Mouse (Mus musculus) right cerebral cortex, postnatal 14 days (tissue): ENCODE measurements around the gene Slc39a5.

Source experiments
- DNase-seq: peaks from one replicate; pipeline ENCODE4 v3.0.0; 2022

The Slc39a5 gene

DNA sequence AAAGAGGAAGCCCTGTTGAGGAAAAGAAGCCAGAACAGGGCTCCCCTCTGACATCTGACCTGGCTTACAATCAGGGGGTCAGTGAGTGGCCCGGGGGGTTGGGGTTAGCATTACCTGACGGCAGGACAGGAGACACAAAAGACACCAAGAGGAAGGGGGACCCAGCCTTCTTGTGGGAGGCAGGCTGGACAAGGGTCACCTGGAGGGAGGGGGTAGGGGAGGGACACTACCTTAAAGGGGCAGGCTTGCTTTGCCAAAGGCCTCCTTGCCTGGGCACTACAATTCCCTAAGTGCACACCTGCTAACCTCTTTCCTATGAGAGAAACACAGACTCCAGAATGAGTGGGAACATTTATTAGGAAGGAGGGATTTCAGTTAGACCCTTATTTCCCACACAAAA is at the start of gene Slc39a5:
Gene Slc39a5, minus strand, starts transcription at position 174 of the 400 bp plus-strand sequence.
- DNase-seq, result no peak

DNA sequence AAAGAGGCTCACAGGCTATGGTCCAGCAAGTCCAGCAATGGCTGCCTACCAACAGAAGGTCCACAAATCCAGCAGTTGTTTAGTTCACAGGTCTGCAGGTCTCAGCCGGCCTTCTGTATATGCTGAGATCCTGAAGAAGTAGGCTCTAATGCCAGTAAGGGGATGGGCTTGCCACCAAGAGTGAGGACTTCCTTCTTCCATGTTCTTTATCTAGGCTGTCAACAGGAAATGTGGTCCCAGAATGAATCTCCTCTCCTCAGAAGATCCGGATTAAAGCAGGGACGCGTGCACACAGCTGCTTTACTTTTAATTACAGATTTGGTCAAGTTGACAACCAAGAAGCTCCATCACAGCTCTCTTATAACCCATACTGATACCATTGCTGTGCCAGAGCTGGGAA is 44.4 kb upstream of the Slc39a5 start:
- no peak for DNase-seq

DNA sequence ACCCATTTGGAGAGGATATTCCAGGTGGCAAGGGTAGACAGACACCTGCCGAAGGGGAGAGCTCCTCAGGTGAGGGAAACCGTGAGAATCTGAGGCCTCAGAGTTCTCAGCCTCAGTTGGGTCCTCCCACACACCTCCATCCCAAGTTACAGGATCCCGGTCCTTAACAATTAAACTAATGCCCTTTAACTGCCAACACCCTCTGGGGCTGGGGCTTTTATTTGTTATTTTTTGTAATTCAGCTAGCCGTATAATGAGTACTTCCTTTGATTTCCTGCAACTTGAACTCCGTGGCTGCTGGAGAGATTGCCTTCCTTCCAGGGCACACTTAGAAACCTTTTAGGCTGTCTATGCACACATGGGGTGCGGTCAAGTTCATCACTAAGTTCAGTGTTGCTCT is 43.3 kb upstream of the Slc39a5 start:
- DNase-seq, result no peak

DNA sequence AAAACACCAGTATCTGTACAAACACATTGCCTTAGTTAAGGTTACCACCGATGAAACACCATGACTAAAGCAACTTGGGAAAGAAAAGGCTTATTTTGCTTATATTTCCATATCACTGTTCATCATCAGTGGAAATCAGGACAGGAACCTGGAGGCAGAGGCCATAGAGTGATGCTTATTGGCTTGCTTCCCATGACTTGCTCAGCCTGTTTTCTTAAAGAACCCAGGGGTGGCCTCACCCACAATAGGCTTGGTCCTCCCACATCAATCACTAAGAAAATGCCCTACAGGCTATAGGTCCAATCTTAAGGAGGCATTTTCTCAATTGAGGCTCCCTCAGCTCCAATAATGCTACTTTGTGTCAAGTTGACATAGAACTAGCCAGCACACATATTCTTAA is 41.7 kb upstream of the Slc39a5 start:
- DNase-seq, result no peak

DNA sequence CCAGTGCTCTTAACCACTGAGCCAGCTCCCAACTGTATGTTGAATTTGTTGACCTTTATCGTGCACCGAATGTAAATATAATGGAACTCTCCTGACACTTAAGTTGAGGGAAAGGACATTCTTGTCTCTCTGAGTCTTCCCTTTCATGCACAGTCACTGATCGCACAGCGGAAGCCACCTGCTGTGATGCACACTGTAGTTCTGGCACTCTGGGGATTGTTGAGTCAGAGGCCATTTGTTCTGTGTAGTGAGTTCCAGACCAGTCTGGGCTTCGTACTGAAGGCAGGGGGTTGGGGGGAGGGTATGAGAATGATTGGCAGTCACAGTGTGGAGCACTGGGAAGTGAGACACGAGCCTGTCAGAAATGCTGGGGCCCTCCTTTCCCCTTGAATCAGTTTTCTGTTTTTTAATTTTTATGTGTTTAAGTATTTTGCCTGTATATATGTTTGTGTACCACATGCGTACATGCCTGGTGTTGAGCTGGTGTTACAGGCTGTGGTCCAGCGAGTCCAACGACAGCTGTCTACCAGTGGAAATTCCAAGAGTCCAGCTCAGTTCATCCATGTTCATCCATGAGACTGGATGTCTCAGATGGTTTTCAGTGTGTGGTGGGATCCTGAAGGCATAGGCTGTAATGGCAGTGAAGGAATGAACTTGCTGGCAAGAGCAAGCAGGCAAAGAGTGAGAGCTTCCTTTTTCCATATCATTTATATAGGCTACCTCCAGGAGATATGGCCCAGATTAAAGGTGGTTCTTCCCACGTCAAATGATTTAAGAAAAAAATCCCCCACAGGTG is 40.5 kb upstream of the Slc39a5 start:
- no peak for DNase-seq

DNA sequence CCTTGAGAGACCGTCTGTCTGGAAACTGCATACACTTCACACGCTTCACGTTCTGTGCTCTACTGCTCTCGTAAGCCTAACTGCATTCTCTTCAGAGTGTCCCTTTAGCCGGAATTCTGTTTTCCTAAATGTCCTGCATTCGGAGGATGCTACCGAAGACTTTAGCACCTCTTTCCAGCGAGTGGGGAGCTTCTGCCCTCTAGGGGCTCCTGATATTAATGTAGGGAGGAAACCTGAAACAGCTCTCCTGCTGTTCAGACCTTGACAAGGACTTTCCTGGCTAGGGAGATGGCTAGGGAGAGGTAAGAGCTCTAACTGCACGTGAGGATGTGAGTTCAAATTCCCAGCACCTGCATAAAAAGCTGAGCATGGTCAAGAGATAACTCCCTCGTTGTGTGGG is 39.4 kb upstream of the Slc39a5 start:
- no peak for DNase-seq

DNA sequence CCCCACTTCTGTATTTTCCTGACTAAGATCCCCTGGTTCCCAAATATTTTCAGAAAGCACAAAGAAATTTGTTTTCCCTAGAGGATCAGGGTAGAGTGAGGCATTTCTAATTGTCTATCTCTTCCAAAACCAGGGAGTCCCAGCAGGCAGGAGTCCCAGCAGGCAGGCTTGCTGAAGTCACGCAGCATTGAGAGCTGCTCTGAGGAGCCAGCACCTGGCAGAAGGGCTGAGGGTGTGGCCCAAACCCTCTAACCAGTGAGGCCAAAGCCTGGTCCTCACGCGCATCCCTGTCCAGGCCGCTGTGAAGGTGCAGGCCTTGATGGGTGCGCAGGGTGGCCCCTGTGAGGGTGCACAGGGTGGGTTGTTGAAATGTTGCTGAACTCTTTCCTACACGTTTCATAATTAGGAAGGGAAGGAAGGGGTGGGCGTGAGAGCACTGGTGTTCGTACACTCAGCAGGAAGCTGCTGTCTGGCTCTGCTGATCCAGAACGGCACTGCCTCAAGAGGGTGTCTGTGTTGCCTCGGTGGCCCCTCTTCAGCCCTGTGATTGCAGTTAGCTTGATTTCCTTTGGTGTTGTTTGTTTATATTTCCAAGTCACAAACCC is 37.7 kb upstream of the Slc39a5 start:
- no peak for DNase-seq

DNA sequence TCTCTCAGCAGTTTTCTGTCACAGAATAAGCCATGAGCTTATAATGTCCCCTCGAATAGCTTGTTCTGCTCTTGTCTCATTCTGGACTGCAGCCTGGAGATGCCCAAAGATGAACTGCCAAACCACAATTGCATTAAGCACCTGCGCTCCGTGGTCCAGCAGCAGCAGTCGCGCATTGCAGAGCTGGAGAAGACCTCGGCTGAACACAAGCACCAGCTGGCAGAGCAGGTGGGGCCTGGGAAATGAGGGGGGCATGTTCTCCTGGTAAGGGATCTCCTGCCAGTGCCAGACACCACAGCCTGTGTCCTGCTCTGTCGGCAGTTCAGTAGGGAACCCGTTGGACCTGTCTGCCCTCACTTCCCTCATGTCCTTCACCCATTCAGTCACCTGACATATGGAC is 35.3 kb upstream of the Slc39a5 start:
- DNase-seq, result no peak

DNA sequence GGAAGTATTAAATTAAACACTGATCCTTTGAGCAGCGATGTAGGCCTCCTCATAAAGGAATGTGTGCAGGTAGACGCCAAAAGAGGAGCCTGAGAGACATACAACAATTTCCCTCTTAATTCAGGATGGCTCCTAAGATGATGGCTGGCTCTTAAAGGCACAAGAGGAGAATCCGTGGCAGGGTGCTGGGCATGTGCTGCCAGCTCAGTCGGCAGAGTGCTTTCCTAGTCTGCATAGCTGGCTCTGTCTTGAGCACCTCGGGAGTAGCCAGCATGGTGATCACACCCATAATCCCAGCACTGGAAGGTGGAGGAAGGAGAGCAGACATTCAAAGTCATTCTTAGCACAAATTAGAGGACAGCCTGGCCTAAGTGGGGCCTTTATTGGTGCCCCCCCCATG is 34.8 kb upstream of the Slc39a5 start:
- no peak for DNase-seq

DNA sequence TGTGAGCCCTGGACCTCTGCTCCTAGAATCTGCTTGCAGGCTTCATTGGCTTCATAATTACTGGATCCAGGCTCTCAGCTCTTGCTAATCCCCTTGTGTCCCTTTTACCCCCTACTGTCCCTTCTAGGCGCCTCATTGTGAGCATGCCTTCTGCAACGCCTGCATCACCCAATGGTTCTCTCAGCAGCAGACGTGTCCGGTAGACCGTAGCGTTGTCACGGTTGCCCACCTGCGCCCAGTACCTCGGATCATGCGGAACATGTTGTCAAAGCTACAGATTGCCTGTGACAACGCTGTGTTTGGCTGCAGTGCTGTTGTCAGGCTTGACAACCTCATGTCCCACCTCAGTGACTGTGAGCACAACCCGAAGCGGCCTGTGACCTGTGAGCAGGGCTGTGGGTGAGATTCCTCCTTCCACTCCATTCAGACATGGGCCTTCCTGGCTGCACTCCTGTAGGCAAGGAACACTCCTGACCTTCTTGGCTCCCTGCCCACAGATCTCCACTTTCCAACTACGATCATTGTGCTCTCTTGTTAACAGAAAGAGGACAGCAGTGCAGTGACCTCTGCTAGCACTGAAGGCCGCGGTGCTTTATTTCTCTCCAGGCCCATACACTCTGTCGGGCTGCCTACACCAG is 34.3 kb upstream of the Slc39a5 start:
- peak; percentile 22 for DNase-seq

DNA sequence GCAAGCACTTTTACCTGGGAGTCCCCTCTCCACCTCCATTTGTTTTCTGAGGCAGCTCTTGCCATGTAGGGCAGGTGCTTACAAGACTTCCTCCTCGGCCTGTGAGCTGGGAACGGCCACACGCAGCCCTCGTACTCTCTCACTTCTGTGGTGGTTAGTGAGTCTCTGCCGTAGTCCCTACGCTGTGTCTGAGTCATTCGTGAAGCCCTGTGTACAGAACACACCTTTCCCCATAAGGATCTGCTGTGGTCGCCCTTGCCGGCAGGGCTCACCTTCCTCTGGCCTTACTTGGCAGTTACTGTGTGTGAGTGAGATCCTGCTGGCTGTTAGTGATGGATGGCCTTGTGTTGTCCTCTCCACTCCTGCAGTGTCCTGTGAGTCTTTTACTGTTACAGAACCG is 33.7 kb upstream of the Slc39a5 start:
- no peak for DNase-seq

DNA sequence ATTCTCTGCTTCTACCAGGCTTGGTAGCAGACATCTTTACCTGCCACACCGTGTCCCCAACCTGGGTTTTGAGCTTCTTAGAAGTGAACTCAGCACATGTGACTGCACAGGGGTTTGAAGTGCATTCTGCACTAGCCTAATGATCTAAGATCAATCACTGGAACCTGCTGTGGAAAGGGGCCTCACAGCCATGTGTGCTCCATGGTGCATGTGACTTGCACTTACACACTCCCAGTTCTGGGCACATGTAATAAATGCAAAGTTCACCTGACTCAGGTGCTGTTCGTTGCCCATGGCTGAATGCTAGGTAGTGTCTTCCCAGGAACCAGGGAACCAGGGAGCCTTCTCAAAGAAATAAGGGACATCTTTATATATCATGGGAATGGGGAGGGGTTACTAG is 32.4 kb upstream of the Slc39a5 start:
- DNase-seq, result no peak

DNA sequence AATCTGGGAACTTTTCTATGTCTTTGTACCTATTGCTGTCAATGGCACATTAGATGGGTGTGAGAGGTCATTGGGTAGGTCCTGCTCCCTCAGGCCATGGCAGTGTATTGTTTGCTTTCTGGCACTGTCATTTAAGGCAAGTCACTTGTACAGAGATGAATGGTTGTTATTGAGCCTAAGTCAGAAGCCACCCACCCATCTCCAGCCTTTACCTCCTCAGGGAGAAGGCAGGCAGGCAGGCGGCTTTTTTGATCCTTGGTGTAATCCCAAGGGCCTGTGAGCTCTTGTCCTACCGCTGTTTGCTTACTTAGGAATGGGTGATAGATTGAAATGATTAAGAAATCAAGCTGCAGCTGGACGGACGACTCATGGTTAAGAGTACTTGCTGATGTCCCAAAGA is 28.4 kb upstream of the Slc39a5 start:
- no peak for DNase-seq

DNA sequence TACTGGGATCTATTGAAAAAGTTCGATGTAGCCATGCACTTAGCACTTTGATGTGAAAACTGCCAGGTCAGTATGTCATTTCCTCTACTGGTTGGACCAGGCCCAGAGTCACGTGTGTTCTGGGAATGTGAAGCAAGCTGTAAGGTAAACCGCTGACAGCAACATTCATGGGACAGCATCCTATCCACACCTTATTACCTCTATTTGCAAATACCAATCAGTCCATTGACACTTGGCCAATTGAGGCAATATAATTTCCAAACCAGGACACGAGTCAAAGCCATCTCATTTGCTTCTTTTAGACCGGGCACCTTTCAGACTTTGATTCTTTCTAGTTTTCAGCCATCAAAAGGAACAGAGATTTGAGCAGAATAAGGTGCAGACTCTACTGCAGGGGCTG is 28.0 kb upstream of the Slc39a5 start:
- DNase-seq, result no peak

DNA sequence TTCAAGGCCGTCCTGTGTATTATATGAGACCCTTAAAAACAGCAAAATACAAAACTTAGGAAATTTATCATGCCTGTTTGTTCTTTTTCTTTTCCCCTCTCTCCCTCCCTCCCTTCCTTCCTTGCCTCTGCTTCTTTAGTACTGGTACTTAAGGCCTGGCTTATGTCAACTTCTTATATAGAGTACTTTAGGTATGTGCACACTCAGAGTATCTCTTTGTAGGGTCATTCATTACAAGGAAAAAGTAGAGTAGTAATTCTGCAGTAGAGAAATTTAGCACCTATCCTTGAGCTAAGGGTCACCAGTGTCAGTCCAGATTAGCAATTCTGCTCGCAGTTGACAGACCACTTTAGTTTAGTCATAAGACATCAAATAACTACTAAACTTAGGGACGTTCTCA is 24.2 kb upstream of the Slc39a5 start:
- DNase-seq, result no peak

DNA sequence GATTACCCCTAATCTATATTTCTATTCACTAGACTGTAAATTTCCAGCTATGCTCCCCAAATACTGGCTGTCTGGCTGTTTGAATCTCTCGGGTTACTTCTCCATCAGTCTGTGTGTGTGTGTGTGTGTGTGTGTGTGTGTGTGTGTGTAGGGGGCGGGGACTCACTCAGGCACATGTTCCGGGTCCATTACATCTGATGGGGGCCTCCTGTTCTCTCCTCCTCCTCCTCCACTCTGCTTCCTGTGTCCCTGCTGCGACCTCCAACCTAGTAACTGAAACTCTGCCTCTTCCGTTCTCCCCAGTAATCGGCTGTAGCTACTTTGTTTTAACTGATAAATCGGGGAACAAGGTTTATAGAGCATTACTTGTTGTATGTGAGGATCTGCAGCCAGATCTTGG is 23.6 kb upstream of the Slc39a5 start:
- no peak for DNase-seq

DNA sequence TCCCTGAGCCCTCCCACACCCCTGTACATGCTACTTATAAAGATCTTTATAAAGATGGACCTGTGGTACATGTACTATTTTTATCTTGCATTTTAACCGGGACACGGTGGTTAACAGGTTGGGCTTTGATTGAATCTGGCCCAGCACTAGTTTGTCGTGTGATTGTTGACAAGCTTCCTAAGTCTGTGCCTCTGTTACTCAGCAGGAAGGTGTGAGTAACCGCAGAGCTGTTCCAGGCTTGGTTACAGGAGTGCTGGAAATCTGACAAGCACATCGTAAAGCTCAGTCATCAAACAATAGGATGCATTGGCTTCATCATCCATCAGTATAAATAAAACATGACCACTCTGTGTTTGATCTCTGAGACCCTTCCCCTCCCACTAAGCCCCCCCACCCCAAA is 21.4 kb upstream of the Slc39a5 start:
- DNase-seq, result no peak

DNA sequence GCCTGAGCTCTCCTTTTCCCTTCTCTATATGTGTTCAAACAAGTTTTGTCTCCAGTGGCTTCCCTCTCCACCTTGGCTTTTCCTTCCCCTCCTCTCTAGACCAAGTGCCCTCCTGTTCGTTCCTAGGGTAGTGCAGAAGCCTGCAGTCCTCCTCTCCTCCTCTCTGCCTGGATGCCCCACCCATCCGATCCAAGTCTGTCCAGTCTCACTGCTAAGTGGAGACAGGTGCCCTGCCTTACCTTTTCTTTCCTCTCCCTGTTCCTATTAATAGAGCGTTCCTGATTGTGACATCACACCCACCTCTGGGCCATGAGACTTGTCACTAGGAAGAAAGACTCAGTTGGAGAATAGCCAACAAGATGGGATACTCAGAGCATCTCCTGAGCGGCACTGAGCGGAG is 13.8 kb upstream of the Slc39a5 start:
- no peak for DNase-seq

DNA sequence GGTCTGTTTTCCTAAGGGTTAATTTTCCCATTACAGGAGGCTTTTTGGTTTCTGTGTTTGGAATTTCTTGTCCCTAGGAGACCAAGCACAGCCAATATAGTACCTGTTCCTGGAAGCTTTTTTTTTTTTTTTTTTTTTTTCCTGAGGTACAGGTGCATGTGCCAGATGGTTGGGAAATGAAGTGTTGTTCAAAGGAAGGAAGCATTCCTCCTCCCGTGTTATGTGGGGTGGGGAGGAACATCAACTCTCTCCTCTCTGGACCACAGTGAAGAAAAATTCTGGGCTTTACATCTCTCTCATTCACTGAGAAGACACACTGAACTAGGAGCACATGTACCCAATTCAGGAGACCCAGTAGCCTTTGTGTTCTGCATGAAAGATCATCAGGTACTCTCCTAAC is 12.0 kb upstream of the Slc39a5 start:
- DNase-seq, result no peak

DNA sequence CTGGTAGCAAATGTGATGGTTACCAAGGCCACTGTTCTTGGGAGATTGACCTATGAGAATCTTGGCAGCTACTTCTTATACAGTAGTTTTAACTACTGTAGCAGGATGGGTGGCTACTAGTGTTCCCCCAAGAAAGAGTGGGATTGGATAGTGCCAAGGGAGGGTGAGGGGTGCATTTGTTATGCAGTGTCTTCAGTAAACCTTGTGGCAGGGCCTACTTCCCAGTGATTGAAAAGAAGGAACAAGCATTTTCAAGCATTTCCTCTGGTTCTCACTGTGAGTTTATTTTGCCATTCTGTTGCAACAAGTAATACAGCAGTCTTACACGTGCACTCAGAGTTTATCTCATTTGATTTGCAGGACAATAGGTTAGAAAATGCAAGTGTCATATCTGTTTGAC is 11.5 kb upstream of the Slc39a5 start:
- no peak for DNase-seq

DNA sequence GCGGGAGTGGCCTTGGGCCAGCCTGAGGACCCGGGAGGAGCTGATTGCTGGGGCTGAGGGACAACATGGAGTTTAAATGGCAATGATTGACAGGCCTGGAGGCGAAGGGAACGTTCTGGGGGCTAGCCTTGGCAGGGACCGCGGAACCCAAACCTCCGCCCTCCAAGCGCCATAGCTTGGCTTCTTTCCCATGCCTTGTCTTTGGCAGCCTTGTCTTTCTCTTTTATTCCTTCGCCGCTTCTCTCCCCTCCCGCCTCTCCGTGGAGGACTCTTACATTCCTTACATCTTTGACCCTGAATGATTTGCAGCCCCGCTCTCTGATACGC is 11.0 kb upstream of the Slc39a5 start:
- no peak for DNase-seq

DNA sequence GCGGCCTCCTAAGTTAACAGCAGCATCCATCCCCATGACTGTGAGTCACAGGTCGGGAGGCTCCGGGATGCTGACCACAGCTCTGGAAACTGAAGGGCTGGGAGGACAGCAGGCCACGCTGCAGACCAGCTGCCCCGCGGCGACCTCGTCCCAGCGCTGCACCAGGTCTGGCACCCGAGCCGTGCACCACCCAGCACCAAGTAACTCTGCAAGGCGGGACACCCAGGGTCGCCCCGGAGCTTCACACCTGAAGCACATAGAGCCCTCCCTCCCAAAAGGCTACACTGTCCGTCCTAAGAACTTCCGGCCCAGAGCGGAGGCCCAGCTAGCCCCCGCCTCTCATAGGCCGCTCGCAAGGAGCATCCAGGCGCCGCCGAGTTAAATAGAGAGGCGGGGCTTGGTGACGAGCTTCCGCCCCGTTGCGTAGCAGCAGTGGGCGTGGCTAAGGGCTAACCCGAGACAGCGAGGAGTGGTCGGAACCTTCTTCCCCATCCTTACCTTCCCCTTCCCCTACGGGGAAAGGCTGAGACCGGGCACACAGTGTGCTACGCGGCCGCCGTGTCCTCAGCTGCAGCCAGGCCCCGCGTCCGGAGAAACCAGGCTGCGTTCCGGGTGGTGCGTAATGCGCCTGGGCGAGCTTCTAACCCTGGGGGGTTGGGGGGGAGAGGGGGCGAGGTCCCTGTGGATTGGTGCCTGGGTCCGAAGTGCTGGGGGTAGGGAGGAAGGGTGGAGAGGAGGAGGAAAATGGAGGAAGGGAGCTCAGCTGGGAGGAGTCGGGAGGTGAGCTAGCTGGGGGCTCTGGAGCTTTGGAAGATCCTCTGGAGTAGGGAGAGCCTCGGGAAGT is 10.4 kb upstream of the Slc39a5 start, which contains the start of the genes Nabp2 and Rnf41:
Gene Nabp2, minus strand, starts transcription at position 282 of the 844 bp plus-strand sequence.
Gene Rnf41, plus strand, starts transcription at position 447 of the 844 bp plus-strand sequence.
- peak; percentile 95 for DNase-seq

DNA sequence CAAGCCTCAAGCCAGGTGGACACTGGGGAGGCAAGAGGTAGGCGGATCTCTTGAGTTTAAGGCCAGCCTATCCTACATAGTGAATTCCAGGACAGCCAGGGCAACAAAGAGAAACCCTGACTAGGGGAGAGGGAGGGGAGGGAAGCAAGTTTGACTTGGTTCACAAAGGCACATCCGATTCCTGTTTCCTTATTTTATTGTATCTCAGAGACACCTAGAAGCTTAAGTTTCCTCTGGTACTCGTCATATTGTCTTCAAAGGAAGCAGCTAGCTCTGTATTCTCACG is 9.5 kb upstream of the Slc39a5 start:
- no peak for DNase-seq
